Mouse (Mus musculus): ENCODE results near the gene Chst13. TPM values are rescaled to one million over a fixed set of nuclear protein-coding genes. Genes with fewer than 3 reads are reported as not detected.
A peak's percentile ranks its signal among the peaks of the same experiment; 100 is the strongest.

Chst13 gene
- under 1 TPM in 1 of 4 experiments, not detected in 3; 0.32 TPM for total RNA-seq (2022)

GRCm38 (mm10) chr6:90324991-90325390, at the start of gene Chst13:
TSS of gene Chst13 (minus strand) at chr6:90325185.
- no peak for DNase-seq (ENCODE audit: low spot score)

DNA sequence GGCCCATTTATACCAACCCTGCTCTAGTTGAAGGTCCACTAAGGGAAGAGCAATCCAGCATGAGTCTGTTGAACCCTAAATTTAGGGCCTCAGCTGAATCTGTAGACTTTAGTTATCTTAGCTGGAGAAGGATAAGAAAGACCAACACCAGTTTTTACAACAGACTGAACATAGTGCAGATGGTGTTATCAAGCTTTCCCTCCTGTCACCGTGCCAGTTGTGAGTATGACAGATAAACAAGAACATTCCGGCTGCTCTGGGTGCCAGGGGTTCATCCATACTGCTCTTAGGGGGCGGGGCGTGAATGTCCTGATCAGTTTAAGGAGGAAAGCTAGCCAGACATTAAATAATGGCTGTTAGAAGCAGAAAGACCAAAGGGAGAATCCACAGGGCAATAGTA, 49.7 kb upstream of the Chst13 start:
- DNase-seq (ENCODE audit: low spot score) = no peak

DNA sequence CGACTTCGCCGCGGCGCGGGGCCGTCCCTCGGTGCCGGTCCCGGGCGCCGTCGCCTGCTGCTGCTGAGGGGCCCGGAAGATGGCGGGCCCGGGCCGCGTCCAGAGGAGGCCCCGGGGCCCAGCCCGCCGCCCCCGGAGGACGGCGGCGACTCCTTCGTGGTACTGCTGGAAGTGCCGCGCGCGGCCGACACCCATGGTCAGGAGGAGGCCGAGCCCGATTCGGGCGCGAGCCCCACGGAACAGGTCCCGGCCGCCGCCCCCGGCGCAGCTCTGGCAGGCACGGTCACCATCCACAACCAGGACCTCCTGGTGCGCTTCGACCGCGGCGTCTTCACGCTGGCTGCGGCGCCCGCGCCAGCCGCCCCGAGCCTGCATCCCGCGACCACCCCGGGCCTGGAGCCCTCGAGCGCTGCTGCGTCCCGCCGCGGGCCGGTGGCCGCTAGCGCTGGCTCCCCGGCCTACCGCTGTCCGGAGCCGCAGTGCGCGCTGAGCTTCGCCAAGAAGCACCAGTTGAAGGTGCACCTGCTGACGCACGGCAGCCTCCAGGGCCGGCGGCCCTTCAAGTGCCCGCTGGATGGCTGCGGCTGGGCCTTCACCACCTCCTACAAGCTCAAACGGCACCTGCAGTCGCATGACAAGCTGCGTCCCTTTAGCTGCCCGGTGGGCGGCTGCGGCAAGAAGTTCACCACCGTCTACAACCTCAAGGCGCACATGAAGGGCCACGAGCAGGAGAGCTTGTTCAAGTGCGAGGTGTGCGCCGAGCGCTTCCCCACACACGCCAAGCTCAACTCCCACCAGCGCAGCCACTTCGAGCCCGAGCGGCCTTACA, 45.0 kb upstream of the Chst13 start:
- no peak for DNase-seq (ENCODE audit: low spot score)

DNA sequence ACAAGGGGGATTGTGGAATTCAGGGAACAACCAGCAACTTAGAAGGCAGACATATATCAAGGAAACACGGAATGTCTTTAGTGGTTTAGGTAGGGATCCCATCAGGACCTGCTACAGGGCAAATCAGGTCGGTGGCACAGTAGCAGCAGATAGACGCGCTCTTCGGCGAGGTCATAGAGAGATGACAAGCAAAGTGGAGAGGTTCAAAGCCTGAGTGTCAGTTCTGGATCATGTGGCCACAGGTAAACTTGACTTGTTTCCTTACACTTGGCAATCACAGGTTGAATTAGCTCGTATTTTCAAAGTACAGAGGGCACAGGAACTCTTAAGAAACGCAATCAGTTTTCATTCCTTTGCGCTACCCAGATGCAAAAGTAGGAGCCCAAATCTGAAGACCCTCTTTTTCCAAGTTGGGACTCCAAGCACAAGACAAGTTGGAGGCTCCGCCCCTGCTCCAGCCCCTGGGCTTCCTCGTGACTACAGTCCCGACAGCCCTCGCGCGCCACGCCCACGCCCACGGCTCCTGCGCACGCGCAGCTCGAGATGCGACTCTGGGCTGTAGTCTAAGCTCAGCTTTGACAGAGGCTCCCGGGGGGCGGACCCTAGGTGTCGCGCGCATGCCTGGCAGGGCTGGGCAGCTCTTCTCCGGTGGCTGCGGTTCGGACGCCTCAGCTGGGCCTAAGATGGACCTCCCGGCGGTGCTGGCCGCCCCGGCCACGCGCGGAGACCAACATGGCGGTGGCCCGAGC, 44.2 kb upstream of the Chst13 start, which contains the start of gene Zxdc:
Zxdc (plus strand) TSS at position 517 of the 749 bp plus-strand sequence.
- DNase-seq (ENCODE audit: low spot score) = peak; percentile 100

DNA sequence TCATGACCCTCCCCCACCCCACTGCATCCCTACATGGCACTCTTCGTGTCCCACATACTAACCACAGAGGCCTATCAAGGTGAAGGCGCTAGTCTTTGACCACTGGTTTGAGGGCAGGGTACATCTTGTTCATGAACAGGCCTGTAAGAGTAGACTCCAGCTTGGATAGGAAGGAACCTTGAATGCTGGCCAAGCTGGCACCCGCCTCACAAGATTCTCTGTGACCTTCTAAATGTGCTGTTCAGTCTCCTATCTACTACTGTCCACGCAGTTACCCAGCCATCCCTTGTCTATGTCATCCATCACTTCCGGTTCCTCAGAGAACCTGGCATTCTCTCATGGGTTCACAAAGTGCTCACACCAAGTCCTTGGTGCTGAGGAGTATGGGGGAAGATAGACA, 38.3 kb upstream of the Chst13 start:
- no peak for DNase-seq (ENCODE audit: low spot score)

DNA sequence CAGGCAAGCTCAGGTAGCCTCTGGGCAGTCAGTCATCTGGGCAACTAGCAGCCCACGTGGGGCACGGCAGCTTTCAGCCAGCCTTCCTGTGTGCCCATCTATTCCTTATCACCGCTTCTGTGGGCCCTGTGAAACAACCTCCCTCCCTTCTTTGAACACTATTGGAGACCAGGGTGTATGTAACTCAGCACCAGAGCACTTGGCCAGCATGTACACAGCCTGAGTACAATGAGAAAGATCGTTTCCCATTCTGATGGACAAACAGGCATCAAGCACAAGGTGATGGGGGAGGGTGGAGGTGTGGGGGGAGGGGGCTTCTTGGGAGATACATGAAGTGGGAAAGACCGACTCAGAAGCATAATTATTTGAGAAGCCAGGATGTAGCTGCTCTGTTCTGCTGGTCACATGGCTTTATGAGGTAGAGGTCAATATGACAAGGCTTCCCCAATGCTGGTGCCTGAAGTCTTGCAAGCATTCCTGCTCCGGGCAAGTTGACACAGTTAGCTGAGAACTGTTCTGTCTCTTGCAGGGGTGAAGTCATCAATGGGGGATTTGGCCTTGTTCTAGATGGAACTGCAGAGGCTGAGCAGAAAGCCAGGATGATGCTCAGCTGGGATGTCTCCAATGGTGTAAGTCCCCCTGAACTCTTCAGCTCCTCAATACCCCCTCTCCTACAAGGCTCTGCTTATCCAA, 36.1 kb upstream of the Chst13 start:
- no peak for DNase-seq (ENCODE audit: low spot score)

DNA sequence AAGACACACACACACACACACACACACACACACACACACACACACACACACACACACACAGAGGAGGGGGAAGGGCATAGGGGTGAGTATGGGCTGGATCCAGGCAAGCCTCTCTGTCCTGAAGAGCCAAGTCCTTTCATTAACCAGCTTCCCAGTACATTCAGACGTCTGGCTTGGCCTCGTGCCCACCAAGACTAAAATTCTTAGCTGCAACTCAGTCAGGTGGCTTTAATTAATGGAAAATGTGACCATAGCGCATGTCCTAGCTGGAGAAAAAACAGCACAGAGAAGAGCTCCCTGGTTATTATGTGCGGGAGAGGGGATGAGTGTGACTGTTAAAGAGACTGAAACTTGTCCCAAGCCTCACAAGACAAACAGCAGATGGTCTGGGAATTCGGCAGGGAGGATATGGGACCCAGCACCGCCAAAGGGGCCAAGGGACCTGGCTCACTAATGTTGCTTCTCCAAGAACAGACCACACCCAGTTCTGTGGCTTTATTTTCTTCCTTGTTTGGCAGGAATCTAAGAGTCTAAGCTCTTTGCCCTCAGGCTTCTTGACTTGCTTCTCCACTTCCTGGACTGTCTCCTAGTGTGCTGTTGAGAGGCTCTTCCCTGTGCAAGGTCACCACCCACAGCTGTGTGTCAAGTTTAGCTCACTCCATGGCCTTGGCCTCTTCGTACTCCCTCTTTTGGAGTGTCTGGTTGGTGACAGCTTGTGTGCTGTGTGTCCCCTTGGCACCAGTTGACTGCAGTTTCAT, 35.2 kb upstream of the Chst13 start:
- peak; percentile 63 for DNase-seq (ENCODE audit: low spot score)

DNA sequence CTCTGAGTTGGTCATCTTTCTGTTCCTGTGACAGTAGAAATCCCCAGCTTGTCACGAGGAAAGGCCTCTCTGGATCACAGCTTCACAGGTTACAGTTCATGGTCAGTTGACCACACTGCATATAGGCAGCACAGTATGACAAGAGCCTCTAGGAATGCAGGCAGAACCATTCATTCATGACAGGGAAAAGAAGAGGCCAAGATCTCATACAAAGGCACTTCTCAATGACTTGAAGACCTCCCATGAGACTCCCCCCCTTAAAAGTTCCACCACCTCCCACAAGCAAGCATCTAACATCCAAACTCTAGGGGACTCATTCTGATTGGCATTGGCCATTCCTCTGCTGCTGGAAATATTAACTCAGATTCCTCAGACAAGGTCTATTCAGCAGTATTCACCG, 34.5 kb upstream of the Chst13 start:
- DNase-seq (ENCODE audit: low spot score) = no peak

DNA sequence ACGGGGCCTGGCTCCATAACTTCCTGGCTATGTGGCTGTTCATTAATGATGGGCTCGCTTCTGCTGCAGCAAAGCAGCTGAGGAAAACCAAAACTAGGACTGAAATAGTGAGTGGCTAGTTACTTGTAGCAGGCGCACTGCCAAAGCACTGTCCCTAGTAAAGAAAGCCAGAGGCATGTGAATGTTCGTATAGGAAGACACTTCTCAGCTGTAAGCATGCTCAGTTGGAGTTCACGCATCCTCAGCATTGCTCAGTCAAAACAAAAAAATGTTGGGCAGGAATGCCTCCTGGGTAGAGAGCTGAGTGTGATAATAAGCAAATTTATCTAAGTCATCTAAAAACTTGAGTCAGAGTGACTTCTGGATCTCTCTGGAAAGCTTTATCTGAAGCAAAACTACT, 33.2 kb upstream of the Chst13 start:
- no peak for DNase-seq (ENCODE audit: low spot score)

GRCm38 (mm10) chr6:90350011-90350410, 25.0 kb upstream of the Chst13 start:
- DNase-seq (ENCODE audit: low spot score) = no peak

DNA sequence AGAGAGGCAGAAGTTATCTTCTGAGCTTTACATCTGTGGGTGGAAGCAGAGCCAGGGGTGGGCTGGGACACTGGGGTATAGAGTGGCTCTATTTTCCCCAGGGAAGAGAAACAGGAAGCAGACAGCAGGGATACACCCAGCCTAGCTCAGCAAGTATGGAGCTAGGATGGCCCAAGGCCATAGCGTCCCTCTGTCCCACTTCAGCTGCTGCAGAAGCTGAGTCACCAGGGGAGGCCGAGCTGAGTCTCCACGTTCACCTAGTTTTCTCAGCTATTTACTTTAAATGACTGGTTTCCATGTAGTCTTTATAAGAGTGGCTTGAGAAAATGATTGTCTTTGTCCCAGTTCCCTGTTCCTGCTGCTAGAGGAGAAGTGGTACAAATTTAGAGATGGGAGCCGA, 23.5 kb upstream of the Chst13 start:
- no peak for DNase-seq (ENCODE audit: low spot score)

DNA sequence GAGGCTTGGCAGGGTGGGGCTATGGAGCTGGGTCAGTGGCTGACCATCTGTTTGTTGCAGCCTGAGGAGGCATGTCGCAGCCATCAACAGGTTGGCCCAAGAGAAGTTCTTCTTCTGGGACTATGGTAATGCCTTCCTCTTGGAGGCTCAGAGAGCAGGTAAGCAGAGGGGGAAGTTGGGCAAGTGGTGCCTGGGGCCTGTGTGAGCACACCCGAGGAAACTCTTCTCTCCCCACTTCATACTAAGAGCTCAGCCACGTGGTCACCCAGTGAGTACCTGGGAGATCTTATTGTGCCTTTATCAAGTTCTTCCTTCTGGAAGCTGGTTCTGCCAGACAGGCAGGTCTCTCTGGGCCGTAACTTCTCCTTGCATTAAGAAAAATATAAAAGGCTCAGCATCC, 22.2 kb upstream of the Chst13 start:
- DNase-seq (ENCODE audit: low spot score) = no peak

GRCm38 (mm10) chr6:90342343-90342742, 17.4 kb upstream of the Chst13 start:
- no peak for DNase-seq (ENCODE audit: low spot score)

DNA sequence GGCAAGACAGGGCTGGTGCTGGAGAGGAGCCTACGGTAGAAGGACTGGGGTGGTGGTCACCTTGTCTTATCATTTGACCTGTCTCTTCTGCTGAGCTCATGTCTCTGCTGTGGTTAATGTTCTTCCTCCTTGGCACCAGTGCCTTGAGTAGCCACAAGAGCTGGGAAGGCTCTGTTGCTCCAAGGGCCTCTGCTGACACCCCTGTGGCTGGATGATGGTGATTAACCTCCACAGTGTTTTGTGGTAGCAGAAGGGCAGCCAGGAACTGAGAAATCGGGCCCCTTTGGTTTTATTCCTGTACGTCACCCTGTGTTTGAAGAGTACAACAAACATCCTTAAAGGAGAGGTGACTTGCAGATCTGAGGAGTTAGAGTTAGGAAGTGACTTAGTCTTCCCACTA, 9.3 kb upstream of the Chst13 start:
- DNase-seq (ENCODE audit: low spot score) = no peak

DNA sequence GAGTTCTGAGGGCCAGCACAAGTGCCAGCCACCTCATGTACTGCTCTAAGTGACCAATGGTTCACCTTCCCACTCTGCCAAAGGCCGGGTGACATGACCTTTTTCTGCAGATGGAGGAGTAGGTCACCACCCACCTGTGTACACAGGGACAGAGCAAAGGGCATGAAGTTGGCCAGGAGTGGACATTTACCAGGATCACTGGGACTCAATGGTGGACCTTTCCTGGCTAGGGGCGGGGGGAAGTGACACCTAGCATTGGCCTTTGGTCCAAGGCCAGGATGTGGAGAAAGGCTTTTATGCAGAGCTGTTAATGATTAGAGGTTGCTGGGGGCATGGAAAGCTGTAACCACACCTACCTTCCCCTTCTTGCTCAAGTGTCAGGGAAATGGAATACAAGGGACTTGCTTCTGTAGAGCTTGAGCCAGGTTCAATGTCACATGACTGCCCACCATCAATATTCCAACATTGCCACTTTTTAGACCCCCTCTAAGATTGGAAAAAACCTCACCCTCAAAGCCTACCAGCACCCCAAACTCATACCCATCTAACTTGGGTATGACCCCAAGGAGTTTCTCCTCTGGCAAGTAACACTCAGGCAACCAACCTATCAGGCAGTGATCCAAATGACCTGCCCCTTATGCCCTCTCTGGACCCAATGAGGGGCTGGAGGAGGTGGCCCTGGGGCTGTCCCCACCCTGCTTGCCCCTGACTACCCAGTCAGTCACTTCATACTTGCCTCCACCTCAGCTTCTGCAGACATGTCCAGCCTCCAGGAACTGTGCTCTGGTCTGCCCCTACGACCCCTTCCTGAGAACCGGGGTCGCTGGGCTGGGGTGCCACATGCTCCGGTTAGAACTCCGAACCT, 7.8 kb upstream of the Chst13 start, which contains the start of gene Uroc1:
Uroc1 (plus strand) TSS at position 724 of the 865 bp plus-strand sequence.
- no peak for DNase-seq (ENCODE audit: low spot score)

GRCm38 (mm10) chr6:90329953-90330352, 5.0 kb upstream of the Chst13 start:
- DNase-seq (ENCODE audit: low spot score) = peak; percentile 39

DNA sequence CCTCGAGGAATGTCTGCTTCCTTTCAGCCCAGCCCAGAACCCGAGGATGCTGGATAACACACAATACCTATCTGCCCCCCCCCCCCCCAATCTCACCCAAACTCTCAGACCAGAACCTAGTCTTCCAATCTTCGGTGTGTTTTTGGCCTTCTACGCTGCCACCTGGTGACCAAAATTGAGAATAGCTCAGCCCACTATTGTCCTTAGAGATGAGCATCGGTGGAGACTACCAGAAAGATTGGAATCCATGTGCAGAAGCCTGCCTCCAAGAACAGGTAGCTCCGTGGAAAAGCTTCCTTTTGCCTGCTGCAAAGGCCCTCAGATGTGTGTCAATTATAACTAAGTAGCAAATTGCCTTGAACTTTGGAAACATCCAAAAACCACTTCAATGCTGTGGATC, 2.7 kb upstream of the Chst13 start:
- DNase-seq (ENCODE audit: low spot score) = no peak

DNA sequence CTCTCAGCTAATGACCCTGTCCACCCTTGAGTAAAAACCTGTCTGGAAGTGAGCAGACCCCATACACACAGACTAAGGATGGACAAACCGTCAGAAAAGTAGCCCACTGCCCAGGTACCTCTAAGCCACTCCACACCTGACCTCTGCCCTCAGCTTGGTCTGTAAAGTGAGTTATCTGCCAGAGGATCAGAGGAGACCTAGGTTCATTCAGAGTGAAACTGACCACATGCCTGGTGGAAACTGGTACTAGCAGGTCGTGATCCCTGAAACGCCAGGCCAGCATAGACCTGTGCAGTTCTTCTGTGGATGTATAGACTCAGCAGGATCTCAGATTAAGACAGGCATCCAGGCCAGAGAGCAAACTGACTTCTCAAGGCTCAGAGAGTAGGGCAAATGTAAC, 522 bp downstream of the Chst13 start:
- DNase-seq (ENCODE audit: low spot score) = no peak

GRCm38 (mm10) chr6:90324026-90324425, 959 bp downstream of the Chst13 start:
- DNase-seq (ENCODE audit: low spot score) = no peak

DNA sequence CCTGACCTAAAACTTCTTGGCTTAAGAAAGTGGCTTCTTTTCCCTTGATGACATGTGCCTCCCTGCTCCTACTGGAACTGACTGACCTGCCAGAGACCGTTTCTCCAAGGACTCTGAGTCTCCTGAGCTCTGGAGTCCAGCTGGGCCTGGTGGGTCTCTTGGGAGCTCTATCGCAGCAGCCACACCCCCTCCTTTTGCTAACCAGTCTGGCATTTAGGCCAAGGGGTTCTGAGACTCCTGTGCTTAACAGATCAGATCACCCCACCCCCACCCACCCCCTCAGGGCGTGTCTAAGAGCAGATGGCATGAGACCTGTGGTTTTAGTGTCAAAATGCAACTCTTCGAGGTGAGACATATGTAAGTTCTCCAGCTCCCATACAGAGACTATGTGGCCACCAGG, 3.2 kb downstream of the Chst13 start:
- no peak for DNase-seq (ENCODE audit: low spot score)

- no peak for DNase-seq (ENCODE audit: low spot score)
Measured at GRCm38 (mm10) chr6:90320429-90320828, 4.6 kb downstream of the Chst13 start.

Measured in heart, adult 8-10 months (tissue).